Mouse (Mus musculus) kidney, postnatal 0 days (tissue): ENCODE data around the gene Dera. TPM values are rescaled to one million over a fixed set of nuclear protein-coding genes. Genes with fewer than 3 reads are reported as not detected.

Source experiments
- ATAC-seq: fragments of 200-750 bp; cut with Nextera tagmentation; replicated peaks from 2 replicates; pipeline ENCODE4 v1.8.0; 2017; ENCODE audit warnings: low read depth, moderate number of reproducible peaks, moderate TSS enrichment, moderate library complexity; ENCODE audit not compliant: low FRiP score
- DNase-seq: peaks from one replicate; pipeline ENCODE4 v3.0.0-alpha.2; 2016; ENCODE audit warnings: low spot score
- H3K27ac ChIP-seq: fragments of 300-500 bp; sonication (generic); 2 replicates; pipeline ENCODE4 v1.5.1; 2014; ENCODE audit warnings: mild to moderate bottlenecking
- H3K27me3 ChIP-seq: fragments of 300-500 bp; sonication (generic); 2 replicates; pipeline ENCODE4 v1.6.1; 2014; ENCODE audit warnings: low read length, mixed read lengths; ENCODE audit not compliant: insufficient read depth
- H3K36me3 ChIP-seq: fragments of 300-500 bp; sonication (generic); 2 replicates; pipeline ENCODE4 v1.6.1; 2014; ENCODE audit warnings: low read length, mixed read lengths; ENCODE audit not compliant: insufficient read depth
- H3K4me1 ChIP-seq: fragments of 300-500 bp; sonication (generic); replicated peaks from 2 replicates; pipeline ENCODE4 v1.6.1; 2014; ENCODE audit warnings: antibody characterized with exemption, low read length, mixed read lengths; ENCODE audit not compliant: insufficient read depth
- H3K4me2 ChIP-seq: fragments of 300-500 bp; sonication (generic); 2 replicates; pipeline ENCODE4 v1.6.1; 2014; ENCODE audit warnings: mild to moderate bottlenecking, low read length, moderate library complexity, mixed read lengths
- H3K4me3 ChIP-seq: fragments of 300-500 bp; sonication (generic); replicated peaks from 2 replicates; pipeline ENCODE4 v1.5.1; 2014; ENCODE audit warnings: low read depth, low read length
- H3K9ac ChIP-seq: fragments of 300-500 bp; sonication (generic); 2 replicates; pipeline ENCODE4 v1.6.1; 2014; ENCODE audit warnings: low read depth, low read length
- H3K9me3 ChIP-seq: fragments of 300-500 bp; sonication (generic); replicated peaks from 2 replicates; pipeline ENCODE4 v1.6.1; 2016; ENCODE audit warnings: low read length, inconsistent platforms, mixed read lengths
- CTCF ChIP-seq: IDR thresholded peaks from 2 replicates; pipeline ENCODE4 v1.5.1; 2016; ENCODE audit warnings: antibody characterized with exemption, low read depth, mild to moderate bottlenecking, moderate library complexity
- WGBS: fragments of 180-500 bp; shearing (Covaris S2); extraction: QIAGEN DNeasy Blood & Tissue Kit; methylation state at CpG from one replicate; pipeline ENCODE4 v1.1.7; 2014; 5-methylcytosine and 5-hydroxymethylcytosine counted together
- polyA plus RNA-seq: library from polyadenylated mRNA; unstranded; fragments of >200 nt; fragmentation: Nextera tagmentation; extraction: Ambion mirVana; gene quantifications from 2 replicates; pipeline ENCODE4 v1.2.1, GENCODE M21; 2015

Gene Dera
- polyA plus RNA-seq, 1 experiment from 2014 or later, result 85.5 TPM

GRCm38 (mm10) chr6:137825022-137825613 lies 70.8 kb downstream of the Dera start:
- 91% methylated on average over 5 of the region's 5 CpGs for WGBS

GRCm38 (mm10) chr6:137829056-137829776 lies 74.9 kb downstream of the Dera start:
- no peak overlapping the region for H3K4me2 ChIP-seq
- no peak for TF ChIP-seq CTCF
- H3K9me3 ChIP-seq, result no peaks in the 10 kb centered on the region
- no peaks in the 10 kb centered on the region for H3K27me3 ChIP-seq
- WGBS, result 62% methylated on average over 12 of the region's 12 CpGs
- H3K27ac ChIP-seq, result no peak overlapping the region
- H3K4me3 ChIP-seq, result no peak overlapping the region
- H3K4me1 ChIP-seq, result no peaks in the 10 kb centered on the region
- ATAC-seq, result no peak
- no peak for DNase-seq
- H3K36me3 ChIP-seq, result 0 out of 2 replicates have a peak, but pooled peaks cover 2% of the 10 kb centered on the region
- no peak overlapping the region for H3K9ac ChIP-seq

More at GRCm38 (mm10) chr6:137825022-137825613, 70.8 kb downstream of the Dera start:
- ATAC-seq (no peak), DNase-seq (no peak)
- Histone ChIP-seq H3K27ac (no peak overlapping the region), H3K4me1 (no peaks in the 10 kb centered on the region), H3K27me3 (no peaks in the 10 kb centered on the region), H3K4me2 (no peak overlapping the region), H3K9me3 (no peaks in the 10 kb centered on the region), H3K36me3 (no peaks in the 10 kb centered on the region), H3K9ac (no peak overlapping the region), H3K4me3 (no peak overlapping the region)
- no peak for TF ChIP-seq CTCF

- no peak overlapping the region for H3K4me2 ChIP-seq
- H3K4me3 ChIP-seq, result no peak overlapping the region
- ATAC-seq (no peak), DNase-seq (no peak)
- H3K4me1 ChIP-seq, result no peaks in the 10 kb centered on the region
- 0 out of 2 replicates have a peak, but pooled peaks cover 2% of the 10 kb centered on the region for H3K36me3 ChIP-seq
- no peak for TF ChIP-seq CTCF
- H3K27me3 ChIP-seq, result no peaks in the 10 kb centered on the region
- no peak overlapping the region for H3K9ac ChIP-seq
- no peak overlapping the region for H3K27ac ChIP-seq
- WGBS, result 81% methylated on average over 13 of the region's 13 CpGs
- no peaks in the 10 kb centered on the region for H3K9me3 ChIP-seq
Measured at GRCm38 (mm10) chr6:137836799-137837198, 82.5 kb downstream of the Dera start.

DNA sequence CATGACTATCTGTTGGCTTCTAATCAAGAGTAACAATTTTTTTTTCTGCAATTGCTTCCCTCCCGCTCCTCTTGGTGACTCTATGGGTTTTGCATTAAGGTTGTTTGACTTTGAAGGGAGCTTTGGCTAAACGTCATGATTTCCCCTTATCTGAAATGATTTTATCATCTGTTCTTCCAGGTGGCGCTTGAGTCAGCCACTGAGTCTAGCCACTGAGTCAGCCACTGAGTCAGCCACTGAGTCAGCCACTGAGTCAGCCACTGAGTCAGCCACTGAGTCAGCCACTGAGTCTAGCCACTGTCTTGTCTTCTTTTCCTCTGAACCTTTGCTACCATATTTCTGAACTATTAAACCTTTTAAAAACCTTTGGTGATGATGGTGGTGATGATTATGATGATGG lies 89.0 kb downstream of the Dera start:
- Histone ChIP-seq H3K4me3 (no peak overlapping the region), H3K9ac (no peak overlapping the region), H3K4me2 (no peak overlapping the region), H3K27ac (no peak overlapping the region), H3K36me3 (no peaks in the 10 kb centered on the region), H3K4me1 (no peaks in the 10 kb centered on the region), H3K9me3 (no peaks in the 10 kb centered on the region), H3K27me3 (no peaks in the 10 kb centered on the region)
- TF ChIP-seq CTCF, result no peak
- WGBS, result 82% methylated on average over 3 of the region's 3 CpGs
- DNase-seq, result no peak
- ATAC-seq, result no peak

GRCm38 (mm10) chr6:137857198-137858194 lies 103.2 kb downstream of the Dera start:
- no peak for TF ChIP-seq CTCF
- ATAC-seq (no peak), DNase-seq (no peak)
- H3K4me2 ChIP-seq, result no peak overlapping the region
- H3K9ac ChIP-seq, result no peak overlapping the region
- H3K27ac ChIP-seq, result no peak overlapping the region
- no peaks in the 10 kb centered on the region for H3K4me1 ChIP-seq
- H3K4me3 ChIP-seq, result no peak overlapping the region
- H3K27me3 ChIP-seq, result no peaks in the 10 kb centered on the region
- H3K36me3 ChIP-seq, result no peaks in the 10 kb centered on the region
- 97% methylated on average over 10 of the region's 10 CpGs for WGBS
- H3K9me3 ChIP-seq, result no peaks in the 10 kb centered on the region
